Mouse (Mus musculus) layer of hippocampus, adult 2 months (tissue): Measurements from ENCODE around the gene Dnajc15. TPM values are rescaled to one million over a fixed set of nuclear protein-coding genes. Genes with fewer than 3 reads are reported as not detected.

Experiments used
- DNase-seq, 2 experiments: peaks; one replicate each; pipeline ENCODE4 v3.0.0; 2022; ENCODE audit warnings: low spot score in 2 of 2
- H3K27ac ChIP-seq: fragments of 200-600 bp; 2 replicates; pipeline ENCODE4 v1.8.1; 2022
- H3K4me3 ChIP-seq: fragments of 200-600 bp; 2 replicates; pipeline ENCODE4 v1.8.1; 2022; ENCODE audit warnings: mild to moderate bottlenecking
- CTCF ChIP-seq: fragments of 200-600 bp; conservative IDR thresholded peaks from 2 replicates; pipeline ENCODE4 v1.8.1; 2022; ENCODE audit warnings: antibody characterized with exemption, mild to moderate bottlenecking, moderate library complexity
- total RNA-seq, 2 experiments: library from RNA; stranded (reverse); gene quantifications; 2 replicates each; pipeline ENCODE4 v1.2.3; 2021

Dnajc15 gene
- total RNA-seq, 2 experiments from 2014 or later = 60.2 to 68.3 TPM

DNA sequence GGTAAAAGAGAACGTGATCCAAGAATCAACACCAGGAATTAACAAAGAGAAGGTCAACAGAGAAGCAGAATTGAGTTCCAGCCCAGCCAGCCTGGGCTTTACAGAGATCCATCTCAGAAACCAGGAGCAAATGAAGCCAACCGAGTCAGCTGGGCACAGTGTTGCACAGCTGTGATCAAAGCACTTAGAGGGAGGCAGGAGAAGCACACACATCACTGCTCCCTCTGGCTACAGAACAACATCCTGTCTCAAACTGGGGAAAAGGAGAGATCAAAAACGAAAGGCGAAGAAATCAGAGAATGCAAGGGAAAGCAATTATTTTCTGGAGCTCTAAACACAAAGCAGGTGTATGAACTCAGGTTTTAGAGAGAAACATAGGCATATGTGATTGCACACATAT lies 28.7 kb downstream of the Dnajc15 start:
- peak; percentile 33 for TF ChIP-seq CTCF
- no peak overlapping the region for H3K27ac ChIP-seq

DNA sequence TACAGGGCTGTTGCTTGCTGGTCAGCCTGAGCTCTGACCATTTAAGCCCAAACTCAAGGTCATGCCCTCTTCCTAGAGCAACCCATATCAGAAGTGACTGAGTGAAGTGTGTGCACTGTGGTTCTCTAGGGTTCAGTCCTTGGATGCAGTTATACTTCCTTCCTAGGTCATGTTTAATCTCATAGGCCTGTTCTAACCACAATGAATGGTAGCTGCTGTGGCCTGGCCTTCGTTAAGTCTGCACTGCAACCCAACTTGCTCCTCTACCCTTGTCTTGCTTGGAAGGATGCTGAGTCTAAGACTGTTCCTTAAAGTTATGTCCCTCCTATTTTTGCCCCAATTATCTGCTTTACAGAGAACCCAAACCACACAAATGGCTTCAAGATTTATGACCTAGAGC lies 29.4 kb downstream of the Dnajc15 start:
- Histone ChIP-seq H3K4me3 (no peak overlapping the region), H3K27ac (no peak overlapping the region)
- TF ChIP-seq CTCF = no peak
- no peak for DNase-seq

More for the DNA sequence above, 28.7 kb downstream of the Dnajc15 start:
- DNase-seq = no peak
- no peak overlapping the region for H3K4me3 ChIP-seq

DNA sequence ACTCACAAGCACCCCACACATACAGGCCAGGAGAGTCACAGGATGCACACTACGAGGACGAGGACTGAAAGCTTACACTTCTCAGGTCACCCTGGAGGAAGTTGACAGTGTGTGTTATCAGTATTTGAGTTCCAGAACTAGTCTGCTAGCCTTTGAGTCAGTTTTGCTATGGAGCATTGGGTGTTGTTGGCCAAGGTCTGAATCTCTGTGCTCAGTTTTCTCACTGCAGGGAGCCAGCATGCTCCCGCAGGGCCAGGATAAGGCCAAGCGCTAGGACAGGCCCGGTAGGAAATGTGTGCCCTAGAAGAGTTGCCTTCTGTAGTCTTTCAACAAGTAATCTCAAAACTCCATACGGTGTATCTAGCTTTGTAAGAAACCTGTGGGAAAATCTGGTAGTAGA lies 34.4 kb downstream of the Dnajc15 start:
- no peak for DNase-seq
- Histone ChIP-seq H3K27ac (no peak overlapping the region), H3K4me3 (no peak overlapping the region)
- no peak for TF ChIP-seq CTCF

DNA sequence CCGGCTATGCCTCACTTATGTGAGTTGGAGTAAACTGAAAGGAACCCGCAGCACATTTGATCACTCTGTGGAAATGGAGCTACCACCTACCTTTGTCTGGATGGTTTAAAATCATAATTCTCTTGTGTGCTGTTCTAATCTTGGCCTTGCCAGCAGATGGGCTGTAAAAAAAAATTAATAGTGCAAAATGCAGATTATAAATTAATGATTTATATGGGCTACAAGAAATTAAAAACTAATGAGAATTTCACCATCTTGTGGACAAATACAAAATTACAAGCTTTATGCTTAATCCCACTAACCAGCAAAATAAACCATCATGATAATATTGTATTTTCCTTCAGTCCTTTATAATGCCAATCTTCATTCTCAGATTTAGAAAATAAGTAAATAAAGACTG lies 34.8 kb downstream of the Dnajc15 start:
- peak; percentile 36 to 49 for DNase-seq
- H3K4me3 ChIP-seq = no peak overlapping the region
- 0 out of 2 replicates have a peak overlapping the region, but pooled peaks have one; percentile 41 for H3K27ac ChIP-seq
- TF ChIP-seq CTCF = peak; percentile 81

DNA sequence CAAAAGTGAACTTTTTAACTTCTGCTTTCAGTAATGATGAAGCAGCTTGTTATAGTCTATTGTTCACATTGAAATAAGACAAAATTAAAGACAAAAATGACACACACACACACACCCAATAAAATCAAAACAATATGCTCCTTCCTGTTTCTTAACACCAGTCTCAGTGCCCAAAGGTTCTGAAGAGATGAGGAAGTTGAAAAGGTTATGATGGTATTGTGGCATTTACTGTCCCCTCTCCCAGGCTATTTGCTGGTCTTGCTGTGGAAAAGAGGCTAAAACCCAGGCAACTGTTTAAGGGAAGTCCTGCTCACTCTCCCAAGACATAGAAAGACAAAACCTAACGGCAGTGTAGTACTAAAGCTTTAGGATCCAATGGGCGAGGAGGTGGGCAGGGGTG lies 38.1 kb downstream of the Dnajc15 start:
- Histone ChIP-seq H3K4me3 (no peak overlapping the region), H3K27ac (no peak overlapping the region)
- TF ChIP-seq CTCF = no peak
- no peak for DNase-seq

DNA sequence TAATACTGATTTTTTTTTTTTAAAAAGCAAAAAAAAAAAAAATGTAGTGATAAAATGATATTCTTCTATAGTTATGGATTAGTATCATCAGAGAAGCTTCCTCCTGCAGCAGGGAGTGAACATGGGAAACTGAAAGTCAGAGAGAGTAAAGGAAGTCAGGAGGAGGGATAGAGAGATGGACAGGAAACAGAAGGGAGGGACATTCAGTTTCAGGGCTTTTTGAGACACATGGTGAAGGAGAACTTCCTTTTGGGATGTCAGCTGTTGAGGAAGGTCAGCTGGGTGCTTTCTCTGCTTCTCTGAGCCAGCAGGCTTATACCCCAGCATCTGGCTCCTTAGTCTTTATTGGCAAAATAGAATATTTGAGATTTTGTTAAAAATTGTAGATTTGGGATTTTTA lies 42.6 kb downstream of the Dnajc15 start:
- DNase-seq = no peak
- TF ChIP-seq CTCF = no peak
- Histone ChIP-seq H3K4me3 (no peak overlapping the region), H3K27ac (no peak overlapping the region)

DNA sequence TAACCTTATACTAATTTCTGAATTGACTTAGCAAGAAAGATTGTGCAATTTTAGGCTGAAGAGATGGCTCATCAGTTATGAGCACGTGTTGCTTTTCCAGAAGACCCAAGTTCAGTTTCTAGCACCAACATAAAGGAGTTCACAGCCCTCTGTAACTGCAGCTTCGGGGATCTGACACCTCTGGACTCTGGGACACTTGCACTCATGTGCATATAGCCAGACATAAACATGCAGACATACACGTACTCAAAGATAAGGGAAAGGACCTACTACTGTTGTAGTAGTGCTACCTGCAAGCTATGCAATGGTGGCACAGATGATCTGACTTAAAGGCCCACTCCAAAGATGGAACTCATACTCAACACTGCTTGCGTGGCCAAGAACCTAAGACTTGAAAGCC lies 43.0 kb downstream of the Dnajc15 start:
- TF ChIP-seq CTCF = no peak
- Histone ChIP-seq H3K4me3 (no peak overlapping the region), H3K27ac (no peak overlapping the region)
- no peak for DNase-seq

DNA sequence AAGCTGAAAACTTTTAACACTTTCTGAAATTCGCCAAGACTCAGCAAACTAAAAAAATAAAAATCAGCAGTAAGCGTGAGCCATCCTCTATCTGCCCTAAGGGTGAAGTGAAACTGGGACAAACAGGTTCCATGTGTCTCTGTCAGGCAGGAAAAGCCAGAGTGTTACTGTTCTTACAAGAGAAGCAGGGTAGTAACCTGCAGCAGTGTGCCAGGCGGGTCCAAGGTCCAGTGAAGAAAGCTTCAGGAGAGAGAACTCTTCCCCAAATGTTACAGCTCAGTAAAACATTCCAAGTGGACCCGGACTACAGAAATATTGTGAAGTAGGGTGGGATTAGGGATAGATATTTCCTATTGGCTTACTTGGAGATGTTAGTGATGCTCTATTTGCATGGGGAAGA lies 45.3 kb downstream of the Dnajc15 start:
- no peak overlapping the region for H3K27ac ChIP-seq
- no peak overlapping the region for H3K4me3 ChIP-seq
- no peak for DNase-seq
- TF ChIP-seq CTCF = no peak

DNA sequence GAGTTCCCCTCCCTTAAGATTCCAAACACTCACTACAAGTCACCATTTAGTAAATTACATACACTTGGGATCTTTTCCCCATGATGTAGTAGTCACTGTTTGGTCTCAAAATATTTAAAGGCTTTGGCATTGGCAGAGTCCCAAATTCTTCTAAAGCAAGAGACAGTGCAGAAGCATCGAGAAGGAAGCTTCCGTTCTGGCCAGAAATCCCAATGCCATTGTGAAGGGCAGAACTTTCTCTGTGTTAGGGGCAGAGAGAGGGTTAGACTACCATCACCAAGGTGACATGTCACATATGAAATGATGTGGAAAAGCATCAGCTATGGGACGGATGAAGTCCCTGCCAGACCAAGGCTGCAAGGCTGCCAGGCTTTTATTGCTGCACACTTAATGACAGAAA lies 49.0 kb downstream of the Dnajc15 start:
- no peak for DNase-seq
- Histone ChIP-seq H3K4me3 (no peak overlapping the region), H3K27ac (no peak overlapping the region)
- TF ChIP-seq CTCF = no peak

DNA sequence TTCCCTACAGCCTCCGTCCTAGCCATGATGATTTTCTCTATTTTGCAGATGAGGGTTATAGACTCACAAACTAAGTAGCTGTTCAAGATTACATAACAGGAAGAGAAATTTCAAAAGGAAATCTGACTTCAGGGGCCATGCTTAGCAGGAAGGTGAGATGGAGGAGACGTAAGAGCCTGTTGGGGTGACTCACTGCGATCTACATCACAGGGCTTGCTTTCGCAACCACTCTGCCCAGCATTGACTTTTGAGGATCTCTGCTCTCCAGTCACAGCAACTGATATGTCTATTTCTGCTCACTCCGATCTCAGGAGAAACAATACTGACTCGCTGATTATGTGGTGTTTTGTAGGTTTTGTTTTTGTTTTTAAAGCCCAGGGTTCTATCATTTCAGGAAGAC lies 49.8 kb downstream of the Dnajc15 start:
- no peak for DNase-seq
- Histone ChIP-seq H3K27ac (no peak overlapping the region), H3K4me3 (no peak overlapping the region)
- no peak for TF ChIP-seq CTCF

DNA sequence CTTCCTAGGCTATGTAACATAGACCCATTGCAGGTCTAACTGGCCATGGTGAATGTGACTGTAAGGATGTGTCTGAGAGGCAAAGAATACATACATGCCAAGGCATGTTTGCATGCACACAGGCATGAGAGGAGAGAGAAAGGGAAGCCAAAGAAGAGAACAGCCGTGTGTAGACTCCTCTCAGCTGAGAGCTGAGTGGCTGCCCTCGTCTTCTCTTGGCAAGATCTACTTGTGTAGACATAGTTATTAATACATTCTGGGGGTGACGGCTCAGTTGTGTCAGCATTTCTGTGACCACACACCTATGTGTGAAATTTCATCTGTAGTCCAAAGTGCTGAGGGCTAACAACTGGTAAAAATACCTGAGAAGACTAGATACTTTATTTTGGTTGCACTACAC lies 55.1 kb downstream of the Dnajc15 start:
- no peak overlapping the region for H3K4me3 ChIP-seq
- no peak for TF ChIP-seq CTCF

DNA sequence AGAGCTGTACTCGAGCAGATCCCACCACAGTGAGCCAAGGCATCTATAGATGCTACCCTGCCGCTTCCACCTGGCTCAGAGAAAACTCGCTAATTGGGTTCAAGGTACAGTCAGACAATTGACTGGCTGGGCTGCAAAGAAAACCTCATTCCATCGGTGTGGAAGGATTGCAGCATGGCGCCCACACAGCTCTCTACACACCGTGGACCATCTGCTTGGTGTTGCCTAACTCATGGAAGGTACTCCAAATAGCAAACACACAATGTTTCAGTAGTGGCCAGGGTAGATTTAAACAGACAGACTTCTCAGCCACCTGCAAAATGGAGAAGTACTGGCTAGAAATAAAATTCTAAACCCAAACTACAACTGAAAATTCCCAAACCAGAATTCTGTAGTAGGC lies 57.4 kb downstream of the Dnajc15 start:
- no peak for TF ChIP-seq CTCF
- H3K4me3 ChIP-seq = no peak overlapping the region
- peak; percentile 51 to 65 for DNase-seq

More for the DNA sequence above, 55.1 kb downstream of the Dnajc15 start:
- DNase-seq = no peak
- no peak overlapping the region for H3K27ac ChIP-seq

DNA sequence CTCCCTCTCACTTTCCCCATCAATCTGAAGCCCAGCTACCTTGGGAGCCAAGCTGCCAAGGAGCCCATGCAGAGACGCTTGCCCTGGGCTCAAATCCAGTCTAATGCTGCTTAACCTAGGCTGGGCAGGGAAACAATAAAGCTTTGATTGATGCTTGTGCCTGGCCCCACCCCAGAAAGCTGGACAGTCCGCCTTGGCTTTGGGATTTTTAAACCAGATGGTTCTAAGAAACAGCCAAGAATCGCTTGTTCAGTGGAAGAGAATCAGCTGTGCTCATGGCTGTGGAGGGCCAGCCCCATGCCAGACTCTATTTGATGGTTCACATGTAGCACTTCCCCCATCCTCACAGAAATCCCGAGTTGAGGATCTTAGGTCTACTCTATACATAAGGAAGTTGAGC lies 60.0 kb downstream of the Dnajc15 start:
- H3K27ac ChIP-seq = no peak overlapping the region
- DNase-seq = no peak
- H3K4me3 ChIP-seq = no peak overlapping the region
- no peak for TF ChIP-seq CTCF

More for the DNA sequence above, 57.4 kb downstream of the Dnajc15 start:
- peak overlapping the region; percentile 51; the same call in 1 of the 2 replicates for H3K27ac ChIP-seq

DNA sequence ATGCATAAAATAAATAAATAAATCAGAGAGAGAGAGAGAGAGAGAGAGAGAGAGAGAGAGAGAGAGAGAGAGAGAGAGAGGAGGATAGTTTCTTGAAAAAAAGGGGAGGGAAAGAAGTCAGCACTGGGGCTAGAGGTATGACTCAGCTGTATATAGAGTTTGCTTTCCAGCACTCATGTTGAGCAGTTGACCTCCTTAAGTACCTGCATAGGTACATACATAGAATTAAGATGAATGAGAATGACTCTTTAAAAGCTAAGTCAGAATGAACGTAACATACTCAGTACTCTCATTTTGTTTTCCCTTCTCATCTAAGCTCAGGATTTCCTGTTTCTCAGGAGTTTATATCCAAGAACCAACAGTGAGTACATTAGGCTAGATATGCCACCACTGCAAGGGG lies 62.0 kb downstream of the Dnajc15 start:
- Histone ChIP-seq H3K4me3 (no peak overlapping the region), H3K27ac (no peak overlapping the region)
- TF ChIP-seq CTCF = no peak
- DNase-seq = no peak

DNA sequence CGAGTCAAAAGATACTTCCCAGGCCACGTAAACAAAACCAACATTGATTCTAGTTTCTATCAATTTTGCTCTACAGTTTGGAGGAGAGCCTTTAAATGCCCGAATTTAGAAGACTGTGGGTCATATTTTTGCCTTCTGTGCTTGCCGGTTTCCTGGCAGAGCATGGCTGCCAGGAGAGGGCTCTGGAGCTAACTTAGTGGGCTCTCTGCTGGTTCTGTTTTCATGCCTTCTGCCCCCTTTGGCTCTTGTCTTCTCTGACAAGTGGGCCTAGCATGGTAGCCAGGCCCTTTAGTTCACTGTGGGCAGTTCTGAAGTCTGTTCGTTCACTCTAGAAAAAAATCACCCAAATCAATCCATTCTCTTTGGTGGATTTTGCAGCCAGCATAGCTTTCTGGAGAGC lies 63.5 kb downstream of the Dnajc15 start:
- Histone ChIP-seq H3K27ac (no peak overlapping the region), H3K4me3 (no peak overlapping the region)
- TF ChIP-seq CTCF = no peak
- no peak for DNase-seq
